Mouse (Mus musculus): ENCODE results near the gene Ppid.
"Not testable (repeated sequence)": the region's sequence is repeated elsewhere in the genome, so short reads cannot be mapped to it uniquely, and the experiment has no call there.

The Ppid gene

DNA sequence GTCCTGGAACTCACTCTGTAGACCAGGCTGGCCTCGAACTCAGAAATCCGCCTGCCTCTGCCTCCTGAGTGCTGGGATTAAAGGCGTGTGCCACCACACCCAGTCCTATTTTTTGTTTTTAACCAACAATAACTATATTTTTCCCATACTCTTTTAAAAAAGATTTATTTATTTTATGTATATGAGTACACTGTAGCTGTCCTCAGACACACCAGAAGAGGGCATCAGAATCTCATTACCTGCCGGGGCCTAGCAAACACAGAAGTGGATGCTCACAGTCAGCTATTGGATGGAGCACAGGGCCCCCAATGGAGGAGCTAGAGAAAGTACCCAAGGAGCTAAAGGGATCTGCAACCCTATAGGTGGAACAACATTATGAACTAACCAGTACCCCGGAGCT, 17.8 kb upstream of the Ppid start:
- not testable (repeated sequence) for DNase-seq

DNA sequence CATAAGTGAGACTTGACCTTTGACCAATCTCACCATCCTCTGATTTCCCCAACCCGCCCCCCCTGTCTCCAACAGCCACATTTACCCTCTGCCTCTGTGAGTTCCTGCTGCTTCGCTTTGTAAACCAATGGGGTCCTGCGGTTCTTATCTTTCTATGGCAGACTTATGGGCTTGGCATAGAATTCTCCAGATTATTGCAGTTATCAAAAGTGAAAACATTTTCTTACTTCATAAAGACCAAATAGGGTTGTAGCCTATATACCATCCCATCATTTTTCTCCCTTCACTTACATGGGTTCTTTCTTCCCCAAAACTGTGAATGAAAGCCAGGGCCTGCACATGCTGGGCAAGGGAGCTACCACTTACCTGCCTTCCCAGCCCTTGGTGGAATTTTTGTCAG, 16.8 kb upstream of the Ppid start:
- DNase-seq: no peak

DNA sequence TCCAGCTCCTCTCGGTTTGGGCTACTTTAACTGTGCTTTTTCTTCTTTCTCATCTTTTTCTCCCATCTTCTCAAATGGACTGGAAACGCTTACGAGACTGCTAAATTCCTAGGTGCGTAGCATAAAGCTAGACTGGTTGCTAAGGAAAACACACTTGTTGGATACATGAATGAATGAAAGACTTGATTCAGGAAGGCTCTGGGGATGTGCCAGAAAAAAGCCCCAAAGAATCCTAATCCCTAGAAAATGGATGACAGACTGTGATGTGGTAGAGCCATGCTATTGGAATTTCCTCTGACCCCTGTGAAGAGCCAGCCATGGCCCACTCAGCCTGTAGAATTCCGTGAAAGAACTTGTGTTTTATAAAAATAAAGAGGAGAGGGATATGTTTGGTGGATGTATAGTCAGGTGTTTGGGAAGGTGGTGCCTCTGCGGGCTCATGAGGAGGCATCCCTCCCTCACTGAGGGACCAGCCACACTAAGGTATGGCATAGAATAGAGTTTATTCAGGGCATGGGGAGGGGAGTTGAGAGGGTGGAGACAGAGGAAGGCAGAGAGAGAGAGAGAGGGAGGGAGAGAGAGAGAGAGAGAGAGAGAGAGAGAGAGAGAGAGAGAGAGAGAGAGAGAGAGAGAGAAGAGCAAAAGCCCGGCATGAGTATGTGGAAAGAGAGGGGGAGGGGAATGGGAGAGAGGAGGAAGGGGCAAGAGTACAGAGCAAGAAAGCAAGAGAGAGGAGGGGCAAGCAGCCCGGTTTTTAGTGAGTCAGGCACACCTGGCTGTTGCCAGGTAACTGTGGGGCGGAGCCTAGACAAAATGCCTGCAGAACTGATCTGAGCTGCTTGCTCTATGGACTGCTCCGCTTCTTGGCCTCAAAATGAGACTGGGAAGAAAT, 15.3 kb upstream of the Ppid start:
- peak; percentile 48 for DNase-seq

DNA sequence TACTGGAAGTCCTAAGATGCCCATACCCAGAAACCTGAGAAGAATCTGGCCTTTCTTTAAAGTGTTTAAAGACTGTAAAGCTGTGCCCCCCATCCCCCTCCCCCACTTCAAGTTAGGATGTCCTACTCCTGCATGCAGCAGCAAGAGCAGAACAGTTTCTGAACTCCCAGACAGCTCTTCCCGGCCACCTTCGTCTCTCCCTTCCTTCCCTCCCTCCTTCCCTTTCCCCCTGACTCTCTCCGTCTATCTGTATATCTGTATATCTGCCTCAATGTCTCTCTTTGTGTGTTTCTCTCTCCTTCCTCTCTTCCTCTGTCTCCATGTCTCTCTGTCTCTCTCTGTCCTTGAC, 14.7 kb upstream of the Ppid start:
- no peak for DNase-seq

DNA sequence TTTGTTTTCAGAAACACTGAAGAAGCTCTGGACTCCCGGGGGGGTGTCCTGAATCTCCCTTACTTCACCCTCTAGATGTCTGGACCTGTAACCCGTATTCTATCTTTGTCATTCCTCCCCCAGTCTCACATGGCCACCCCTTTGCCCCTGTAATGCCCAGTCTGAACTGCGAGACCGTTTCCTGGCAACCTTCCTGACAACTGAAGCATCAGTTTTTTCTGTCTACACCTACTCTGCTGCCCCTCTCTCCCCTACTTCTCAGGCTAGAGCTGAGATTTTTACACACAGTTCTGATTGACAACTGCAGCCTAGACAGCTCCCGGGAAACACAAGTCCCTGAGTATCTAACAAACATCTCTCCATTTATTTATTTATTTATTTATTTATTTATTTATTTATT, 14.3 kb upstream of the Ppid start:
- no peak for DNase-seq

DNA sequence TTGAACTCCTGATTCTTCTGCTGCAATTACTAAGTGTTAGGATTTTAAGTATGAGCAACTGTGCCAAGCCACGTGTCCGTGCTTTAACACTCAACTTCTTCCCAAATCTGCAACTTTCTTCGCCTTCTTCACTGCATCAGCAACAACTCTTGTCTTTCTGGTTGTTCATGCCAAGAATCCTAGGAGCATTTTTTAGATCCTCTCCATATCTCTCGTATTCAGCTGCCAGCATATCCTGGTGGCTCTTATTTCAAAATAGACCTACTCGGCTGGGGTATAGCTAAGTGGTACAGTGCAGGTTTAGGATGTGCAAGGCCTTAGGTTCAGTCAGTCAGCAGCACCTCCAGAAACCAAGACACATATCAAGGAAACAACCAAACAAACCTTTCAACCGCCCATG, 13.5 kb upstream of the Ppid start:
- no peak for DNase-seq

DNA sequence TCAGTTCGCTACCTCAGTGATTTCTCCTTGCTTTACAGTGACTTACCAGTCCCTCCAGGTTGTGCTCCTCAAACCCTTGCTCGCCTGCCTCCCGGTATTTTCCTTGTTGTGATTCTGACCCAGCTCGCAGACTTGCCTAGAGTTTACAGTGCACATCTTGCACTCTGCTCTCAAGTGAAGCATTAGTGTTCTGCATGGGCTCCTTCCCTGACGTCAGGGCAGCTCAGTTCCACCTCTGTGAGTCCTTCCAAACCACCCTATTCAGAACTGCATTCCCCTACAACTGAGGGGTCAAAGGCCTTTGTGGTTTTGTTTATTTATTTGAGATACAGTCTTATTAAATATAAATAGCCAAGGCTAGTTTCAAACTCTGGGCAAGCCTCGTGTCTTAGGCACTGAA, 13.0 kb upstream of the Ppid start:
- DNase-seq: no peak

DNA sequence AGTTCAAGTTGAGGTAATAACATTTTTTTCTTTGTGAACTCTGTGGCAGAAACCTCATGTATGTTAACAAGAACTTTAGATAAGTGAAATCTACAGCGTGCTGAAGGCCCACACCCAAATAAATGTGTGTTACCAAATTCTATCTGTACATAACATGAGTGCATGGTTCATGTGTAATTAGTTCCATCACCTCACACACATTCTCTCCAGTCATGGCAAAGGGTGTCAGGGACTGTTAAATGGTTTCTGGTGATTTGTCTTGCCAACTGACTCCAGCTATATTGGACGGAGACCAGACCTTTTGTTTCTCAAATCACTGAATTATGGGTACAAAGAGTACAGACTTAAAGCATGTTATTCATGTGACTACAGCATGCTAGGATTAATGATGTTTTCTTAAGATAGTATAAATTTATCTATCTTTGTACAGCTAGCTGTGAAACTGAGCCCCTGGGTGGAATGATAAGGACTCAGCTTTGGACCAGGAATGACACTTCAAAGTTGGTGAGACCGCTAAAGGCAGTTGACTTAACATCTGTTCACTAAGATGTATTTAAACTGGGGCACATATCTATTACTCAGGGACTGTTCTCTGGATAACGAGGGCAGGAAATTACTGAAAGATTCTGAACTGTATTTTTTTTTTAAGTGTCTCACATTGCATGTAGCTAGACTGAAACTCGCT, 11.1 kb upstream of the Ppid start:
- no peak for DNase-seq

DNA sequence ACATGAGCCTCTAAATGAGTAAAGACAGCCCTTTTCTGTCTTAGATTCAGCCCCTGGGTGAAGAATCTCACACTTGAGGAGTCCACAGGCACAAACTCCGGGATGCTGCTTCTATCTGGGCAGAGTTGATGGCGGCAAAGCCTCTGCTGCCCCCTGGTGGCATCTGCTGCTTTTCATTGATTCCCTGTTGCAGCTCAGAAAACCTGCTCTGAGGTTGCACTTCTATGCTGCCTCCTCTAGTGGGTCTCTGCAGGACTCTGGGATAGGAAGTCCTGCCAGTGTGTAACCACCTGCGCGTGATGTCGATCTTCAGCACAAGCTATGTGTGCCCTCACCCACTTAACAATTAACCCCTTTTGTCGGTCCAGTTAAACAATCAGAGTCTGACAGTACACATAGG, 4.3 kb upstream of the Ppid start:
- peak; percentile 92 for DNase-seq

DNA sequence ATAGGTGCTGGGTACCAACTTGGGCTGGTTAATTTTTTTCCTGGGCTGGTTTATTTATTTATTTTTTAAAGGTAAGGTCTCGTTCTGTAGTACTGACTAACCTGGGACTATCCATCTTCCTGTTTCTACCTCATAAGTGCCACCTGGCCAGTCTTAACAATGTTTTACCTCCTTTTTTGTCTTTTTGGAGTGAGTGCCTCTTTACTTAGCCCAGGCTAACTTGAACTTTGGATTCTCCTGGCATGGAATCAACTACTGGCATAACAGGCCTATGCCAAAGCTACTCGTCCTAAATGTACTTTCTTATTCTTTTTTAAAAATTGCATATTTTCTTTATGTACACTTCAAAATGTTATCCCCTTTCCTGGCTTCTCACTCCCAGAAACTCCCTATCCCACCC, 1.5 kb upstream of the Ppid start:
- DNase-seq: no peak

DNA sequence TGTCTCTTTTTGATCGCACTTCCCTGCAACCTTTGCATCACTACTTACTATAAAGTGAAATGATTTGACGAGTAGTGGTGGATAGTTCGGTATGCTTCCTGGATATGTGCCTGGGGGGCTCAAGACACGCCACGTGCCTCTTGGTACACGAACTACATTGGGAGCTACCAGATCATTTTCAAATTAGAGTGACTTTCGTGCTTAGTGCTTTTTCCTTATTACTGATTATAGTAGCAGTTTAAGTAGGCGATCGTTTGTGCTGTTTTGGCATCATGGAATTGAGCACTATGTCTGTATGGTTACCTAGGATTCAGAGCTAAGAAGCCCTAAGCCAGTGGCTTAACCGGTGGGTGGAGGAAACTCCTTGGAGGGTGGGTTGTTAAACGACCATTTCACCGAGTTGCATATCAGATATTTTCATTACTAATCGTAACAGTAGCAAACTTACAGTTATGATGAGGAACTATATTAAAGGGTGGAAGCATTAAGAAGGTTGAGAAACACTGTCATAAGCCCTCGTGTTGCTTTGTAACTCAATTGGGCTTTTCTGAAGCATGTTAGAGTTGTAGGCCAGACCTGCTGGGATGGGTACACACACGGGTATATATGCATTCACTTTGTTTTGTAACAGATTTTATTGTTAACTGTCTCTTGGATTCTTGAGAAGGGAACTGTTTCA, 790 bp downstream of the Ppid start:
- DNase-seq: no peak

DNA sequence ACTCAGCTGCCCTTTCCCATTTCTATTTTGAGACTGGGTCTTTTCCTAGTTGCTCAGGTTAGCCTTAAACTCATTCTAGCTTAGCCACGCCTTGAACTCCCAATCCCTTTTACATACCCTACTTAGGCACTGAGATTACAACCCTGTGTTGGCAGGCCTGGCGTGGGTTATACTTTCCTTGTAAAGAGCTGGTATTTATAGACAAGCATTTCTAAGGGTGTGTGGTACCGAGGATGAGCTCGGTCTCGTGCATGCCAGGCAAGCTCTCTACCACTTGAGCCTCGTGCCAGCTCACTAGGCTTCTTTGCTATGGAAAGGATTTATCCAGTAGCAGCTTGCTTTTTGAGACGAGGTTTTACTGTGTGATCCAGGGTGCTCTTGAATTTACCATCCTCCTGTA, 4.3 kb downstream of the Ppid start:
- no peak for DNase-seq

DNA sequence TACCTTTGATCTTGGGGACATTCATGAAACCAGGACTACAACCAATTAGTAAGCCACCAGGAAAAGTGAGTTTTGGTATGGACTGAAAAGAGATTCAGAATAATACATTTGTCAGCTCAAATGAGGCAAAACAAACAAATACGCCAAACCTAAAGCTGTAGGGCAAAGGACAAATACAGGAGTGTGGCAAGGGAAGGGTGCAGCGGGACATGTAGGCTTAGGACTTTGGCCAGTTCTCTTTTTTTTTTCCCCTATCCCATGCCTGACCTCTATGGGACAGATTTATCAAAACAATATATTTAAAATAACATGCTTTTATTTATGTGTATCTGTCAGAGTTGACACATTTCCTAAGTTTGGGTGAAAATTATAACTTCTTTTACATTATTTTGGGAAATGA, 18.7 kb downstream of the Ppid start:
- DNase-seq: no peak

DNA sequence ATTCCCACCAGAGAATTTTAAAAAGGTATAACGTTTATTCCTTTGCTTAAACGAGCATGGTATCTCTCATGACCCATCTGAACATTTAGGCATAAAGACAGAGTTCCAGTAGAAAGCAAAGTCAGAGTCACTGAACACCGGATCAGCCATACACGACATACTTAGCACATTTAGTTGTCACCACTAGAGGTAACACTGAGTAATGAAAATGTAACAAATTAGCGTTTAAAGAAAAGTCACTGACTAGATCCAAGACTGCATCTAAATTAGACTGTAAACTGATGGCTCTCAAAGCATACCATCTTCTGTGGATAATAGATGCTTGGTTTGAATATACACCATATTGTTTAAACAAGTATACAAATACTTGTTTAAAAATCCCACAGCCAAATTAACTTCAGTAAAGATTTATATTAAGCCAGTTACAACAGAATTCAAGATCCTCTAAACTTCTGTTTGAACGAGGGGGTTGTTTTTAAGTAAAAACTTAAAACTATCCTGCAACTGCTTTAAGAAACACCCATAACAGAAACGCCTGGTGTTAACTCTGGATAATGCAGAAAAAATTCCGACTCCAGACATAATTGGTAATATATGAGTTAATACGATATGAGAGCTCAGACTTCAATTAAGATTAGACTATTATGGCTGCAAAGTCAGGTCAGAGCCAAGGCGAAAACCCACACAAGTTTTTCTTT, 36.5 kb downstream of the Ppid start:
- DNase-seq: no peak

DNA sequence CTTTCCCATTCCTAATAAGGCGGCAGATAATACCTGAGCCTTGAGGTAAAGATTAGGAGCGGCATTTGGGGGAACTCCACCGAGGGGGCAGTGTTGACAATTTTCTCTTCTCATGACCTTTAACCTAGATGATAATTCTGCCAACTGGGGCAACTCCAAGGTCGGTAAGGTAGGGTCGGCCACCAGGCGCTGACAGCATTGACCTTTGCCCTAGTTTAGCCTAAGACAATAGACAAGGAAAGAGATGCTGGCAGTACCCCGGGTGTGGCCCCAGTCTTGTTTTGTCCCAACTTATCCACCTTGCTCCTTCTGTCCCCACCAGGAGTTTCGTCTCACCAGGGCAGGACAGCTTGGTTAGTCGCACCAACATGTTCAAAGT, 37.0 kb downstream of the Ppid start:
- no peak for DNase-seq

DNA sequence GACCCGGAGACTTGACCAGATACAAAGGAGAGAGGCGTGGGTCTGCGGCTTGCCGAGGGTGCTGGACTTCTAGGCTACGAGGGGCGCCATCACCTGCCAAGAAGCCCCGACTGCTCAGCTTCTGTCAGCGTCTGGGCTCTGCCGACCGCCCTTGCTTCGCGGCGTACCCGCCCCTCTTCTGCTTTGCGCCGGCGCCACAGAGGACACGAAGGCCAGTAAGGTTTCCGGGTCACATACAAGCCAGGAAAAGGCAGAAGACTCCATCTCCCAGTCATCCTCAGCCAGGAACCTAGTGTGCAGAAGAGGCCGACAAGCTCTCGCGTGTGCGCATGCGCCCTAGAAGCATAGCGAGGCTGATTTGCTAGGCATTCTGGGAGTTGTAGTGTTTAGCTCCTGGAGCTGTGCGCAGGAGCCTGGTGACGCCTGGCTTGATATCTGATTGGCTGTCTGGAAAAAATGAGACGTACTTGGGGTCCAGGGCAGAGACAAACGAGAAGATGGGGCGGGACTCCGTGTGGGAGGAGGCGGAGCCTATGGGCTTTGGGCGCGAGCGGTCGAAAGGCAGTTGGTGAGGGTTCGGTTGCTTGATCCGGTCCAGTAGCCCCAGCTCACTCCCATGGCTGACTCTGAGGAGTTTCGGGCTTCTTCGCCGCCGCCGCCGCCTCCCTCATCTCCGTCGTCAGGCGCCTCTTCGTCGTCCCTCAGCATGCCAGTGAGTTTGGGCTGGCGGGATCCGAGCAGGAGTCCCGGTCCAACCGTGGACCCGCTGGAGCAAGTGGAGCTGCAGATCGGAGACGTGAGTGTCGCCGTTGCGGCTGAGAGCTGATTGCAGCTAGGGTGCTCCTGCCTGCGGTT, 37.6 kb downstream of the Ppid start, which contains the start of gene 4930579G24Rik:
TSS of gene 4930579G24Rik (plus strand) at position 519 of the 855 bp plus-strand sequence.
- peak; percentile 98 for DNase-seq

DNA sequence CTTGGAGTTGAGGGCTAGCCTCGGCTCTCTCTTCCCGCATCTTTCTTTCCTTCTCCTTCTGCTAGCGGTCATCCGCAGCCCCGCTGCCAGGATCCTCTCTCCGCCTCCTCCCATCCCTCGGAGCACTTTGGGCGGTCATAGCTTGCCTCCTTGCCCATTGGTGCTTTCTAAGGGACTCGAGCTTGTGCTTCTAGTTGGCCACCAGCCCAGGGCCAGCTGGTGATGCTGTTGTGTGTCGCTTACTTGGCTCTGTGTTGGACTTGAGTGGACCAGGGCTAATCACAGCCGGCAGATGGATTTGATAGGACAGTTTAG, 38.2 kb downstream of the Ppid start, which contains the start of gene Etfdh:
TSS of gene Etfdh (minus strand) at position 85 of the 315 bp plus-strand sequence.
- peak; percentile 88 for DNase-seq

DNA sequence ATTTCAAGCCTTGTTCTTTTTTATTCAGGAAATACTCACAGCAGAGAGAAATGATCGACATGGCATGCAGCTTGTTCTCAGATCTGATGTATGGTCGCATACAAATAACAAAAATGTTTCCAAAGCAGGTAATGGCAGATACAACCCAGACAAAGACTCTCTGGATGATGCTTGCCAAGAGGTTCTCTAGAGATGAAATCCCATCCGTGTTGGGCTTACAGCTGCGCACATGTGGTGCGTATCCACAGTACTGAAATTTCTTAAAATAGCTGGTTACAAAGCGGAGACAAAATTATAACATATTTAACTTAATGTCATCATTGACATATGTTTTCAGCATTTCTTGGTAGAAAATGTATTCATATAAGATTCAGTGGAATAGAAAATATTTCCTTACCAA, 61.0 kb downstream of the Ppid start:
- no peak for DNase-seq

All from lung, postnatal 10 days (tissue).